ENCODE assay signal across 13 mouse cellular contexts in genomic region chr4:83211709-83212108, GRCm38 (mm10).
DNase-seq lines count a peak whose midpoint lies in the region; ATAC-seq and TF ChIP-seq lines count a peak whose summit lies in the region.
"Had no signal": no experiment of that assay in that cellular context is flagged by ENCODE, and none has a peak within 500 bp of the region (broad histone marks: within the 10 kb centered on the region; RNA-seq: fewer than 3 reads in every experiment).

No protein-coding gene starts in this region.

- H3K9ac ChIP-seq in heart, embryonic 12.5 days = no peak overlapping the region
- H3K9ac ChIP-seq in midbrain, postnatal 0 days (replicated peaks; ENCODE audit: low read length, poor library complexity, severe bottlenecking) = no peak overlapping the region
- H3K9ac ChIP-seq in midbrain, embryonic 13.5 days (replicated peaks) = no peak overlapping the region
- no peak overlapping the region for H3K9ac ChIP-seq in limb, embryonic 12.5 days (replicated peaks)
- no peak overlapping the region for H3K9ac ChIP-seq in neural tube, embryonic 15.5 days (replicated peaks)

- TF ChIP-seq CTCF in midbrain, postnatal 0 days (IDR thresholded peaks at IDR 0.05) = no peak

- no peak for DNase-seq in heart, adult 11 months
- DNase-seq in midbrain, postnatal 0 days (ENCODE audit: low spot score) = peak; percentile 33
- no peak for DNase-seq in retina, postnatal 1 day
- DNase-seq: adrenal gland, adult 8-10 months; cerebellum, adult 2 months had no signal

- H3K4me1 ChIP-seq in heart, embryonic 12.5 days (replicated peaks) = peaks cover 19% of the 10 kb centered on the region
- H3K4me1 ChIP-seq in midbrain, postnatal 0 days (ENCODE audit: insufficient read depth, low read length) = no peaks in the 10 kb centered on the region
- H3K4me1 ChIP-seq in midbrain, embryonic 13.5 days (replicated peaks) = peaks cover 15% of the 10 kb centered on the region
- H3K4me1 ChIP-seq in limb, embryonic 12.5 days (replicated peaks) = peaks cover 21% of the 10 kb centered on the region
- peaks cover 15% of the 10 kb centered on the region for H3K4me1 ChIP-seq in neural tube, embryonic 15.5 days

- H3K27me3 ChIP-seq in heart, embryonic 12.5 days (replicated peaks) = no peaks in the 10 kb centered on the region
- no peaks in the 10 kb centered on the region for H3K27me3 ChIP-seq in midbrain, postnatal 0 days (ENCODE audit: insufficient read depth, low read length)
- H3K27me3 ChIP-seq in midbrain, embryonic 13.5 days = no peaks in the 10 kb centered on the region
- H3K27me3 ChIP-seq in limb, embryonic 12.5 days = no peaks in the 10 kb centered on the region
- no peaks in the 10 kb centered on the region for H3K27me3 ChIP-seq in neural tube, embryonic 15.5 days (replicated peaks)

- H3K4me3 ChIP-seq in heart, embryonic 12.5 days = no peak overlapping the region
- no peak overlapping the region for H3K4me3 ChIP-seq in midbrain, postnatal 0 days (ENCODE audit: low read depth, low read length)
- H3K4me3 ChIP-seq in midbrain, embryonic 13.5 days (replicated peaks) = no peak overlapping the region
- no peak overlapping the region for H3K4me3 ChIP-seq in limb, embryonic 12.5 days (replicated peaks)
- no peak overlapping the region for H3K4me3 ChIP-seq in neural tube, embryonic 15.5 days (replicated peaks)
- H3K4me3 ChIP-seq: hindbrain, embryonic 10.5 days; left cerebral cortex, adult 2 months had no signal

- 44% methylated on average over 12 of the region's 12 CpGs for WGBS in heart, embryonic 12.5 days
- 73% methylated on average over 12 of the region's 12 CpGs for WGBS in midbrain, postnatal 0 days
- 78% methylated on average over 12 of the region's 12 CpGs for WGBS in midbrain, embryonic 13.5 days
- 37% methylated on average over 12 of the region's 12 CpGs for WGBS in limb, embryonic 12.5 days
- WGBS in neural tube, embryonic 15.5 days = 44% methylated on average over 12 of the region's 12 CpGs

- H3K4me2 ChIP-seq in heart, embryonic 12.5 days = peak overlapping the region; percentile 14; the same call in 1 of the 2 replicates
- no peak overlapping the region for H3K4me2 ChIP-seq in midbrain, postnatal 0 days (ENCODE audit: low read depth, low read length, poor library complexity, severe bottlenecking)
- H3K4me2 ChIP-seq in midbrain, embryonic 13.5 days (replicated peaks) = no peak overlapping the region
- peak overlapping the region; percentile 38 for H3K4me2 ChIP-seq in limb, embryonic 12.5 days
- H3K4me2 ChIP-seq in neural tube, embryonic 15.5 days = peak overlapping the region; percentile 33; the same call in 1 of the 2 replicates

- no peaks in the 10 kb centered on the region for H3K9me3 ChIP-seq in heart, embryonic 12.5 days (replicated peaks)
- H3K9me3 ChIP-seq in midbrain, postnatal 0 days (ENCODE audit: low read length) = no peaks in the 10 kb centered on the region
- no peaks in the 10 kb centered on the region for H3K9me3 ChIP-seq in midbrain, embryonic 13.5 days
- H3K9me3 ChIP-seq in limb, embryonic 12.5 days = no peaks in the 10 kb centered on the region
- H3K9me3 ChIP-seq in neural tube, embryonic 15.5 days (replicated peaks) = no peaks in the 10 kb centered on the region
- H3K9me3 ChIP-seq: hindbrain, embryonic 10.5 days had no signal

- no peak overlapping the region for H3K27ac ChIP-seq in heart, embryonic 12.5 days (ENCODE audit: poor library complexity, severe bottlenecking)
- no peak overlapping the region for H3K27ac ChIP-seq in midbrain, postnatal 0 days (ENCODE audit: low read depth, low read length)
- no peak overlapping the region for H3K27ac ChIP-seq in midbrain, embryonic 13.5 days
- peak overlapping the region; percentile 74 for H3K27ac ChIP-seq in limb, embryonic 12.5 days
- H3K27ac ChIP-seq in neural tube, embryonic 15.5 days (replicated peaks) = peak overlapping the region; percentile 41; the same call in 1 of the 2 replicates
- H3K27ac ChIP-seq: hindbrain, embryonic 10.5 days; left cerebral cortex, adult 2 months had no signal

- H3K36me3 ChIP-seq in heart, embryonic 12.5 days = no peaks in the 10 kb centered on the region
- H3K36me3 ChIP-seq in midbrain, postnatal 0 days (ENCODE audit: insufficient read depth, low read length) = no peaks in the 10 kb centered on the region
- no peaks in the 10 kb centered on the region for H3K36me3 ChIP-seq in midbrain, embryonic 13.5 days
- no peaks in the 10 kb centered on the region for H3K36me3 ChIP-seq in limb, embryonic 12.5 days
- H3K36me3 ChIP-seq in neural tube, embryonic 15.5 days = no peaks in the 10 kb centered on the region
- H3K36me3 ChIP-seq: G1E; hindbrain, embryonic 10.5 days had no signal

- ATAC-seq in heart, embryonic 12.5 days (ENCODE audit: insufficient number of reproducible peaks, low FRiP score) = no peak
- no peak for ATAC-seq in midbrain, postnatal 0 days (ENCODE audit: low FRiP score)
- no peak for ATAC-seq in midbrain, embryonic 13.5 days
- peak; percentile 60; the same call in 1 of the 2 replicates for ATAC-seq in limb, embryonic 12.5 days (ENCODE audit: insufficient number of reproducible peaks, insufficient read depth, low FRiP score, low TSS enrichment, low read depth)
- ATAC-seq in neural tube, embryonic 15.5 days (ENCODE audit: low FRiP score) = no peak
- ATAC-seq in CD4-positive, CD25-positive, alpha-beta regulatory T cell, adult 4 months = no peak

Comparison
In these comparisons a context has a peak if more than half of its experiments do, and no peak if none do; other contexts are left out.
1. H3K27ac ChIP-seq: peak in limb, embryonic 12.5 days (single experiment) and neural tube, embryonic 15.5 days (single experiment); none in heart, embryonic 12.5 days (single experiment), midbrain, postnatal 0 days (single experiment) and midbrain, embryonic 13.5 days (single experiment).
2. H3K4me2 ChIP-seq: peak in heart, embryonic 12.5 days (single experiment), limb, embryonic 12.5 days (single experiment) and neural tube, embryonic 15.5 days (single experiment); none in midbrain, postnatal 0 days (single experiment) and midbrain, embryonic 13.5 days (single experiment).